Mouse (Mus musculus) cortical plate, adult 2 months (tissue): ENCODE measurements around the gene Myof.

Source experiments
- CTCF ChIP-seq: fragments of 200-500 bp; IDR thresholded peaks from 2 replicates; pipeline ENCODE4 v1.5.1; 2011; ENCODE audit warnings: mild to moderate bottlenecking, control low read depth, low read length; ENCODE audit not compliant: insufficient read depth; ENCODE audit errors: extremely low read depth
- POLR2A ChIP-seq: fragments of 200-500 bp; IDR thresholded peaks from 2 replicates; pipeline ENCODE4 v1.6.1; 2011; ENCODE audit warnings: mild to moderate bottlenecking, low read length, control low read depth; ENCODE audit not compliant: insufficient read depth; ENCODE audit errors: extremely low read depth

DNA sequence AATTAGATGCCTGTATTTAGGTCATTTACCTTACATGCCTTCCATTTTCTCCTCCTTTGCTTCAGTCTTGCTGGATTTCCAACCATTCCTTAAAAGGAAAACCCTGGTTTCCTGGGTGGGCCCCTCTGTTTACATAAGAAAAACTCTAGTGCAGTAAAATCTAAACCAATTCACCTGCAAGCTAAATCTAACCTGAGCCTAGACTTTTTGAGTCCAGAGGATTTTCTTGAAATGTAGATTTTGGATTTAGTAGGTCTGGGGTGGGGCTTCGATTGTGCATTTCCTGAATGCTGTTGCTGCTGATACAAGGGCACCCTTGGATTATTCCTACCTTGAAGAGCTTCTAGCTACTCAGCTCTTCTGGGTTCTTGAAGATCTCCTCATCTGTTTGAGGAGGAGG is 20.7 kb upstream of the Myof start:
- no peak for TF ChIP-seq CTCF
- no peak for TF ChIP-seq POLR2A
